Mouse (Mus musculus): Measurements from ENCODE around the gene Btnl4.

GRCm38 (mm10) chr17:34448473-34449041, 28.6 kb downstream of the Btnl4 start:
- TF ChIP-seq CTCF (IDR thresholded peaks at IDR 0.05; ENCODE audit: borderline replicate concordance, control insufficient read depth, extremely low read depth, insufficient read depth, low read length, poor library complexity) (no peak), POLR2A (IDR thresholded peaks at IDR 0.05; ENCODE audit: control insufficient read depth, extremely low read depth, insufficient read depth, low read length, poor library complexity) (no peak)

Data from thymus, adult 2 months (tissue).